Mouse (Mus musculus) spleen, embryonic (tissue): ENCODE measurements at regions not wholly inside any gene's neighbourhood (a gene's known extent, or its start where the extent isn't known, plus 50 kb on each side); places are given as distances from the start of the nearest gene placed in this dataset.

Source experiments
- CTCF ChIA-PET: fragments of 350-600 bp; sonication (Branson Sonifier 250); formaldehyde crosslinking; loops from one replicate; lab custom pipeline; 2022; lab: Charles Lee

- CTCF ChIA-PET = no interaction called here
These were observed 56.9 kb downstream of the Klf4 start for GRCm38 (mm10) chr4:55475409-55475808.

GRCm38 (mm10) chr4:55474044-55474788 lies 58.0 kb downstream of the Klf4 start:
- CTCF ChIA-PET = no interaction called here

GRCm38 (mm10) chr4:55472649-55473048 lies 59.6 kb downstream of the Klf4 start:
- CTCF ChIA-PET = interaction anchor here (0.6 kb wide), 1 partner anchor 533 kb away, joined by 3 read pairs; no protein-coding TSS in a partner anchor

- CTCF ChIA-PET = no interaction called here
These were observed 61.2 kb downstream of the Klf4 start for GRCm38 (mm10) chr4:55470779-55471663.

- CTCF ChIA-PET = no interaction called here
These were observed 68.1 kb downstream of the Klf4 start for GRCm38 (mm10) chr4:55464192-55464591.

GRCm38 (mm10) chr4:55461927-55462326 lies 70.3 kb downstream of the Klf4 start:
- CTCF ChIA-PET = no interaction called here

GRCm38 (mm10) chr4:55453902-55454301 lies 78.4 kb downstream of the Klf4 start:
- CTCF ChIA-PET = no interaction called here

GRCm38 (mm10) chr4:55452546-55452945 lies 79.7 kb downstream of the Klf4 start:
- CTCF ChIA-PET = no interaction called here

GRCm38 (mm10) chr4:55451711-55452110 lies 80.6 kb downstream of the Klf4 start:
- CTCF ChIA-PET = no interaction called here

- CTCF ChIA-PET = interaction anchor here (0.6 kb wide), 1 partner anchor 1065 kb away, joined by 3 read pairs; no protein-coding TSS in a partner anchor
These were observed 81.2 kb downstream of the Klf4 start for GRCm38 (mm10) chr4:55451026-55451425.

- CTCF ChIA-PET = no interaction called here
These were observed 88.8 kb downstream of the Klf4 start for GRCm38 (mm10) chr4:55443489-55443888.

GRCm38 (mm10) chr4:55442098-55442497 lies 90.2 kb downstream of the Klf4 start:
- CTCF ChIA-PET = no interaction called here
